Mouse (Mus musculus): ENCODE results near the gene Fcrl1. TPM values are rescaled to one million over a fixed set of nuclear protein-coding genes. Genes with fewer than 3 reads are reported as not detected.
A peak's percentile ranks its signal among the peaks of the same experiment; 100 is the strongest.
"Not testable (repeated sequence)": the region's sequence is repeated elsewhere in the genome, so short reads cannot be mapped to it uniquely, and the experiment has no call there.

The Fcrl1 gene
- polyA plus RNA-seq (2012; rRNA removed): 0.75 and 2.0 TPM in 2 replicates

DNA sequence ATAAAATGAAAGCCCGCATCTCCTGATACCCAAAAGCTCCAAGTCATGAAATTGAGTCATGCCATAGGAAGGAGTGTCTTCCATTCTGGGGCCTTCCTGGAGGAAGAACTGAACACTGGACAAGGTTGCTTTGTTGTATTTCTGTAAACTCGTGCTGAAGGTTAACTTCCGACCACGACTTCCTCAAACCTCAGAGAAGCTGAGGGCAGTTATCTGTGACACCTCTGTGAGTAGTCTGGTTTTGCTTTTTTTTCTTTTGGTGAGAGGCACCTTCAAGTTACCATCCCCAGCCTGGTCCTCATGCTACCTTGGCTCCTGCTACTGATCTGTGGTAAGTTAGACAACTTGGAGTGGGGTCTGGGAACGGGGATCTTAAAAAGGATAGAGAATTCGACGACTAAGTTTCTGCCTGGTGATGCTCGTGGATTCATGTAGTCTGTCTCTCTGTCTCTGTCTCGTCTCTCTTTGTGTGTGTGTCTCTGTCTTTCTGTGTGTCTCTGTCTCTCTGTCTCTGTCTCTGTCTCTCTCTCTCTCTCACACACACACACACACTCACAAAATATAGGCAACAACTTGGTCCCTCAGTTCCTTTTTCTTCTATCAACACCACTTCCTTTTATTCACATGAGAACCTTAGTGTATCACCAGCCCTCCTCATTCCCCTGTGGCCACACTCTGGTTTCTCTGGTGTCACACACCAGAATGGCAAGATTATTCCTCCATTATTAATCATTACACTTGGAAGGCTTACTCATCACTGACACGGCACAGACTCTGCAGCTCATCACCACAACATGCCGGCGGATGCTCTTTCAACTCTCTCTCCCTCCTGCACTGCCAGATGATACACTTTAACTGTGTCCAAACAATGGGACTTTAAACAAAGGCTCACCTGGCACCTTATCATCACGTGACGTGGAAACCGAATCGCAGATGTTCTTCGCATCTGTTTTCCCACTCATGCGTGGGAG is at the start of gene Fcrl1:
Fcrl1 (plus strand) TSS at position 193 of the 971 bp plus-strand sequence.
- TF ChIP-seq CTCF (IDR thresholded peaks at IDR 0.05; ENCODE audit: extremely low read depth, insufficient read length, insufficient replicate concordance, low read depth, low read length) (no peak), POLR2A (IDR thresholded peaks at IDR 0.05; ENCODE audit: low read depth, low read length) (no peak)
- Histone ChIP-seq H3K36me3 (ENCODE audit: control insufficient read depth, insufficient read depth, low read length) (no peaks in the 10 kb centered on the region), H3K27ac (ENCODE audit: insufficient read depth, low read depth, low read length) (peak within 1 kb of the TSS; percentile 60), H3K4me1 (ENCODE audit: control insufficient read depth, insufficient read depth, insufficient read length, low read length) (peaks cover 3% of the 10 kb centered on the region; the same call in 1 of the 2 replicates), H3K4me3 (ENCODE audit: low read depth, low read length) (peak within 1 kb of the TSS; percentile 44), H3K27me3 (ENCODE audit: control insufficient read depth, insufficient read depth, low read length) (no peaks in the 10 kb centered on the region)
- WGBS: 44% methylated on average over 18 of the region's 18 CpGs

DNA sequence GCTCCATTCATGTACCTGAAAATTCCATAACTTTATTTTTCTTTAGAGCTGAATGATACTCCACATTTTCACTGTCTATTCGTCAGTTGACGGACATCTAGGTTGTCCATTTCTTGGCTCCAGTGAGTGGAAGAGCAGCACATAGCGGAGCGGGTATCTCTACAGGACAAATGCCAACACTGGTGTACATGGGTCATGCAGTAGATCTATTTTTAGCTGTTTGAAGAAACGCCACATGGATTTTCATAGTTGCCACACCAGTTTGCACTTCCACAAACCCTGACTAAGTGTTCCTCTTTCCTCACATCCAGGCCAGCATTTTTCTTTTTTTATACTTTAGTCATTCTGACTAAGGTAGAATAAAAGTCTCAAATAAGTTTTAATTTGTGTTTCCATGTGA is 38.3 kb upstream of the Fcrl1 start:
- 77% methylated on average over 5 of the region's 5 CpGs for WGBS
- no peaks in the 10 kb centered on the region for H3K27me3 ChIP-seq (ENCODE audit: control insufficient read depth, insufficient read depth, low read length)
- H3K36me3 ChIP-seq (ENCODE audit: control insufficient read depth, insufficient read depth, low read length): no peaks in the 10 kb centered on the region
- H3K27ac ChIP-seq (ENCODE audit: insufficient read depth, low read depth, low read length): no peak overlapping the region
- H3K4me3 ChIP-seq (ENCODE audit: low read depth, low read length): no peak overlapping the region
- no peaks in the 10 kb centered on the region for H3K4me1 ChIP-seq (ENCODE audit: control insufficient read depth, insufficient read depth, insufficient read length, low read length)
- no peak for TF ChIP-seq CTCF (IDR thresholded peaks at IDR 0.05; ENCODE audit: extremely low read depth, insufficient read length, insufficient replicate concordance, low read depth, low read length)
- no peak for TF ChIP-seq POLR2A (IDR thresholded peaks at IDR 0.05; ENCODE audit: low read depth, low read length)

DNA sequence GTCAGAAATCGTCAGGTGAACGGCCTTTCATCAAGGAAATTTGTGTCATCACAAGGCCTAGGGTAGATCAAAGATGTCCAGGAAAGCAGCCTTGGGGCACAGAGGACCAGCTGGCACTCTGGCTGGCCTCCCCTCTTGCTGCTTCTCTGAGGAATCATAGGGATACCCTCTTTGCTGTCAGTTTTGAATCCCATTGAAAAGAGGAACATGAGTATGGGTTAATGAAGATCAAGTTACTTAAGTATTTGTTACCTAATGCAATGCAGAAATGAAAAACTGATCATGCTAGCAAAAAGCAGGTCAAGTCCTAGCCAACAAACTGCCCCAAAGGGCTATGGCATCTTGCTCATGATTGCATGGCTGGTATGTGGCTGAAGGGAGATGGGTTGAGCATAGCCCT is 25.2 kb upstream of the Fcrl1 start:
- not testable (repeated sequence) for H3K27me3 ChIP-seq (ENCODE audit: control insufficient read depth, insufficient read depth, low read length); H3K27ac ChIP-seq (ENCODE audit: insufficient read depth, low read depth, low read length)
- WGBS: 76% methylated on average over 2 of the region's 2 CpGs

GRCm38 (mm10) chr3:87357581-87357980 is 18.6 kb upstream of the Fcrl1 start, which contains the start of gene Cd5l:
TSS of gene Cd5l (plus strand) at chr3:87357881.
- H3K4me1 ChIP-seq (ENCODE audit: control insufficient read depth, insufficient read depth, insufficient read length, low read length): no peaks in the 10 kb centered on the region
- no peak within 1 kb of the TSS for H3K27ac ChIP-seq (ENCODE audit: insufficient read depth, low read depth, low read length)
- no peak within 1 kb of the TSS for H3K4me3 ChIP-seq (ENCODE audit: low read depth, low read length)
- H3K36me3 ChIP-seq (ENCODE audit: control insufficient read depth, insufficient read depth, low read length): no peaks in the 10 kb centered on the region
- TF ChIP-seq POLR2A (IDR thresholded peaks at IDR 0.05; ENCODE audit: low read depth, low read length) (no peak), CTCF (IDR thresholded peaks at IDR 0.05; ENCODE audit: extremely low read depth, insufficient read length, insufficient replicate concordance, low read depth, low read length) (no peak)
- no peaks in the 10 kb centered on the region for H3K27me3 ChIP-seq (ENCODE audit: control insufficient read depth, insufficient read depth, low read length)

More for the DNA sequence above, 25.2 kb upstream of the Fcrl1 start:
- H3K36me3 ChIP-seq (ENCODE audit: control insufficient read depth, insufficient read depth, low read length); H3K4me3 ChIP-seq (ENCODE audit: low read depth, low read length); H3K4me1 ChIP-seq (ENCODE audit: control insufficient read depth, insufficient read depth, insufficient read length, low read length): not testable (repeated sequence)

GRCm38 (mm10) chr3:87359215-87359614 is 17.0 kb upstream of the Fcrl1 start:
- no peaks in the 10 kb centered on the region for H3K27me3 ChIP-seq (ENCODE audit: control insufficient read depth, insufficient read depth, low read length)
- no peak for TF ChIP-seq POLR2A (IDR thresholded peaks at IDR 0.05; ENCODE audit: low read depth, low read length)
- no peak for TF ChIP-seq CTCF (IDR thresholded peaks at IDR 0.05; ENCODE audit: extremely low read depth, insufficient read length, insufficient replicate concordance, low read depth, low read length)
- no peak overlapping the region for H3K27ac ChIP-seq (ENCODE audit: insufficient read depth, low read depth, low read length)
- no peaks in the 10 kb centered on the region for H3K4me1 ChIP-seq (ENCODE audit: control insufficient read depth, insufficient read depth, insufficient read length, low read length)
- H3K4me3 ChIP-seq (ENCODE audit: low read depth, low read length): no peak overlapping the region
- H3K36me3 ChIP-seq (ENCODE audit: control insufficient read depth, insufficient read depth, low read length): no peaks in the 10 kb centered on the region

DNA sequence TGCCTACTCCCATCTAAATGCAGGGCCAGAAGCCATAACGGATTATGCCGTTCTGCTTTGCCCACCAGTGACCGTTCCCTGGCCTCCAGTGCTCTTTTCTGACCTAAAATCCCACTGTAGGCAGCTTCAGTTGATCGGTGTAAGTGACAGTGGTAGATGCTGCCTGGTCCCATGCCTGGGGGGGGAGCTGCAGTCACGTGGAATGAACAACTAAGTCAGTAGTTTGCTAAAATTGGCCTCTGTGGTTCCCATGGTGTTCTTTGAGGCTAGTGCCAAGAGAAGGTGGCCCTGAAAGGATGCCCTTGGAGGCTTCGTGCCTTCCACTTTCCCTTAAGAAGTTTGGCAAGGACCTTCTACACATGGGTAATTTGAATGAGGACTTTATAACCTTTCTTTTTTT is 15.7 kb upstream of the Fcrl1 start:
- no peaks in the 10 kb centered on the region for H3K36me3 ChIP-seq (ENCODE audit: control insufficient read depth, insufficient read depth, low read length)
- no peak overlapping the region for H3K4me3 ChIP-seq (ENCODE audit: low read depth, low read length)
- no peaks in the 10 kb centered on the region for H3K4me1 ChIP-seq (ENCODE audit: control insufficient read depth, insufficient read depth, insufficient read length, low read length)
- WGBS: 79% methylated on average over 6 of the region's 6 CpGs
- TF ChIP-seq POLR2A (IDR thresholded peaks at IDR 0.05; ENCODE audit: low read depth, low read length) (no peak), CTCF (IDR thresholded peaks at IDR 0.05; ENCODE audit: extremely low read depth, insufficient read length, insufficient replicate concordance, low read depth, low read length) (no peak)
- H3K27ac ChIP-seq (ENCODE audit: insufficient read depth, low read depth, low read length): no peak overlapping the region
- no peaks in the 10 kb centered on the region for H3K27me3 ChIP-seq (ENCODE audit: control insufficient read depth, insufficient read depth, low read length)

DNA sequence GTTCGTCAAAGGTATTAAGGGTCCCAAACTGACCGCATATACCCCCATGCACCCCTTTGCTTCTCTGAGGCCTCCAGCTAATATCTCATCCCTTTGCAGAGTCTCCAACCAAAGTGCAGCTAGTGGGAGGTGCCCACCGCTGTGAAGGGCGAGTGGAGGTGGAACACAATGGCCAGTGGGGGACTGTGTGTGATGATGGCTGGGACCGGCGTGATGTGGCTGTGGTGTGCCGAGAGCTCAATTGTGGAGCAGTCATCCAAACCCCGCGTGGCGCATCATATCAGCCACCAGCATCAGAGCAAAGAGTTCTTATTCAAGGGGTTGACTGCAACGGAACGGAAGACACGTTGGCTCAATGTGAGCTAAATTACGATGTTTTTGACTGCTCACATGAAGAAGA is 10.5 kb upstream of the Fcrl1 start:
- Histone ChIP-seq H3K27ac (ENCODE audit: insufficient read depth, low read depth, low read length) (no peak overlapping the region), H3K4me1 (ENCODE audit: control insufficient read depth, insufficient read depth, insufficient read length, low read length) (no peaks in the 10 kb centered on the region), H3K4me3 (ENCODE audit: low read depth, low read length) (no peak overlapping the region), H3K36me3 (ENCODE audit: control insufficient read depth, insufficient read depth, low read length) (no peaks in the 10 kb centered on the region), H3K27me3 (ENCODE audit: control insufficient read depth, insufficient read depth, low read length) (no peaks in the 10 kb centered on the region)
- 93% methylated on average over 14 of the region's 14 CpGs for WGBS
- no peak for TF ChIP-seq POLR2A (IDR thresholded peaks at IDR 0.05; ENCODE audit: low read depth, low read length)
- no peak for TF ChIP-seq CTCF (IDR thresholded peaks at IDR 0.05; ENCODE audit: extremely low read depth, insufficient read length, insufficient replicate concordance, low read depth, low read length)

Data from small intestine, adult 2 months (tissue).